Comparison of ENCODE assay signal across 8 mouse cellular contexts in the genomic region with DNA sequence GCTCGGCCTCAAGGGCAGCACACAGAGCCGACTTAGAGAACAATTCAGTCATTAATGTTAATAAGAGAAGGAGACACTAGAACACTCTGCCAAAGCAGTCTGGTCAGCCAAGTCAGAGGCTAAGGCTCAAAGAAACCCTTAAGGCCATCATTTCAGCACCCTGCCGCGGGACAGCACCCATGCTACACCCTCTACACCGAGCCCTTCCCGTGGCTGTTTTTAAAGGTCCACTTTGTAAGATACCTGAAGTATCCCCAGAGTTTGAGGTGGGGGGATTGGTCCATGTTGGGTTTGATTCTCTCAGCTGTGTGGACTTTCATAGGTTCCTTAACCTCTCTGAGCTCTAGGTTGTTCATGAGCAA. TPM values are rescaled to one million over a fixed set of nuclear protein-coding genes. Genes with fewer than 3 reads are reported as not detected.
DNase-seq lines count a peak whose midpoint lies in the region; ATAC-seq and TF ChIP-seq lines count a peak whose summit lies in the region.

No protein-coding gene starts in this region.

- no peak overlapping the region; the same call in 1 of the 2 replicates for H3K4me3 ChIP-seq in hindbrain, embryonic 10.5 days
- no peak overlapping the region for H3K4me3 ChIP-seq in hindbrain, embryonic 16.5 days (ENCODE audit: low read length)
- no peak overlapping the region for H3K4me3 ChIP-seq in cerebellum, adult 2 months (replicated peaks; ENCODE audit: insufficient read depth, low read depth, low read length)

- POLR2A ChIA-PET in Patski (lab: Charles Lee), result no interaction called here

- TF ChIP-seq CTCF in Patski (IDR thresholded peaks at IDR 0.05), result no peak
- no peak for TF ChIP-seq CTCF in cerebellum, adult 2 months (IDR thresholded peaks at IDR 0.05; ENCODE audit: borderline replicate concordance, insufficient read depth, low read depth, low read length)

- no peak overlapping the region for H3K4me2 ChIP-seq in hindbrain, embryonic 16.5 days (ENCODE audit: low read length)

- H3K27ac ChIP-seq in hindbrain, embryonic 10.5 days, result no peak overlapping the region
- H3K27ac ChIP-seq in hindbrain, embryonic 16.5 days (ENCODE audit: low read depth, low read length), result no peak overlapping the region
- no peak overlapping the region for H3K27ac ChIP-seq in cerebellum, adult 2 months (ENCODE audit: insufficient read depth, low read length)

- peaks cover 97% of the 10 kb centered on the region for H3K27me3 ChIP-seq in hindbrain, embryonic 10.5 days (ENCODE audit: insufficient read depth, poor library complexity, severe bottlenecking)
- H3K27me3 ChIP-seq in hindbrain, embryonic 16.5 days (replicated peaks; ENCODE audit: control insufficient read depth, insufficient read depth, low read length), result peaks cover 18% of the 10 kb centered on the region
- H3K27me3 ChIP-seq in Patski, result peaks cover 50% of the 10 kb centered on the region
- no peaks in the 10 kb centered on the region for H3K27me3 ChIP-seq in cerebellum, adult 2 months (ENCODE audit: control insufficient read depth, insufficient read depth, low read length)

- no peak overlapping the region for H3K9ac ChIP-seq in hindbrain, embryonic 16.5 days (ENCODE audit: low read depth, low read length)

- WGBS in hindbrain, embryonic 10.5 days, result 7% methylated on average over 6 of the region's 6 CpGs
- whole genome bisulfite sequencing in hindbrain, embryonic 16.5 days, result 3% methylated on average over 6 of the region's 6 CpGs
- WGBS in cerebellum, adult 2 months, result 52% methylated on average over 6 of the region's 6 CpGs

- no peak for TF ChIP-seq POLR2A in cerebellum, adult 2 months (IDR thresholded peaks at IDR 0.05; ENCODE audit: borderline replicate concordance, insufficient read depth, low read length)

- H3K9me3 ChIP-seq in hindbrain, embryonic 10.5 days, result no peaks in the 10 kb centered on the region
- no peaks in the 10 kb centered on the region for H3K9me3 ChIP-seq in hindbrain, embryonic 16.5 days (ENCODE audit: control insufficient read depth, low read length)

- in situ Hi-C loops in Patski (cut with MboI; ENCODE audit: low pct_unique_long_range_greater_than_20kb), result no loop called here

- DNase-seq in hindbrain, embryonic 10.5 days (ENCODE audit: low spot score), result peak; percentile 57
- no peak for DNase-seq in Patski (ENCODE audit: low read depth, low spot score)
- DNase-seq in forelimb bud, embryonic 11.5 days (ENCODE audit: low read depth, low spot score), result peak; percentile 62
- DNase-seq in lung, postnatal 36 days, result peak; percentile 56
- no peak for DNase-seq in MN1 (ENCODE audit: low spot score)
- DNase-seq in cerebellum, adult 2 months, result no peak
- DNase-seq in layer of hippocampus, adult 9-11 months, result no peak

- no peaks in the 10 kb centered on the region for H3K36me3 ChIP-seq in hindbrain, embryonic 10.5 days
- H3K36me3 ChIP-seq in hindbrain, embryonic 16.5 days (ENCODE audit: control insufficient read depth, insufficient read depth, low read length), result no peaks in the 10 kb centered on the region

- no peak; the same call in 1 of the 2 replicates for ATAC-seq in hindbrain, embryonic 16.5 days
- ATAC-seq in Patski, result peak; percentile 31

- H3K4me1 ChIP-seq in hindbrain, embryonic 10.5 days (replicated peaks), result peaks cover 15% of the 10 kb centered on the region
- peaks cover 17% of the 10 kb centered on the region for H3K4me1 ChIP-seq in hindbrain, embryonic 16.5 days (ENCODE audit: control insufficient read depth, insufficient read depth, low read depth, low read length)
- H3K4me1 ChIP-seq in cerebellum, adult 2 months (ENCODE audit: control insufficient read depth, insufficient read depth, low read length), result peaks cover 3% of the 10 kb centered on the region; the same call in 1 of the 2 replicates

- CTCF ChIA-PET in Patski (lab: Charles Lee), result no interaction called here

RNA-seq across cellular contexts. Expression of gene Zdhhc22, which starts 6.1 kb away (rescaled TPM):
- polyA plus RNA-seq in hindbrain, embryonic 10.5 days (2016; fragmentation: Nextera tagmentation; extraction: Ambion mirVana), result 0.14 and 0.75 TPM in 2 replicates
- 23.2 and 26.9 TPM in 2 replicates for polyA plus RNA-seq in hindbrain, embryonic 16.5 days (2015; fragmentation: Nextera tagmentation; extraction: Ambion mirVana)
- not detected for polyA plus RNA-seq in Patski (2021)
- polyA plus RNA-seq in cerebellum, adult 2 months (2012; rRNA removed), result 28.1 and 29.3 TPM in 2 replicates

RNA-seq across cellular contexts. Expression of gene Tmem63c, which starts 37.0 kb away (rescaled TPM):
- polyA plus RNA-seq in hindbrain, embryonic 10.5 days (2016; fragmentation: Nextera tagmentation; extraction: Ambion mirVana), result 0.10 and 0.35 TPM in 2 replicates
- polyA plus RNA-seq in hindbrain, embryonic 16.5 days (2015; fragmentation: Nextera tagmentation; extraction: Ambion mirVana), result 11.0 and 11.9 TPM in 2 replicates
- polyA plus RNA-seq in Patski (2021), result not detected
- polyA plus RNA-seq in cerebellum, adult 2 months (2012; rRNA removed), result 55.9 and 71.0 TPM in 2 replicates

RNA-seq across cellular contexts. Expression of gene Cipc, which starts 37.3 kb away (rescaled TPM):
- 33.9 and 35.2 TPM in 2 replicates for polyA plus RNA-seq in hindbrain, embryonic 10.5 days (2016; fragmentation: Nextera tagmentation; extraction: Ambion mirVana)
- 43.4 and 49.0 TPM in 2 replicates for polyA plus RNA-seq in hindbrain, embryonic 16.5 days (2015; fragmentation: Nextera tagmentation; extraction: Ambion mirVana)
- 34.8 TPM for polyA plus RNA-seq in Patski (2021)
- 122 and 127 TPM in 2 replicates for polyA plus RNA-seq in cerebellum, adult 2 months (2012; rRNA removed)

Comparison
In these comparisons a context has a peak if more than half of its experiments do, and no peak if none do; other contexts are left out.
1. RNA of gene Zdhhc22, which starts 6.1 kb away (polyA plus RNA-seq): 28.1 to 29.3 TPM in cerebellum, adult 2 months and 23.2 to 26.9 TPM in hindbrain, embryonic 16.5 days; 0.14 to 0.75 TPM in hindbrain, embryonic 10.5 days and not detected in Patski (single experiment); every median in the first group is over 10 times any median in the second.
2. DNase-seq: peak in hindbrain, embryonic 10.5 days (single experiment), forelimb bud, embryonic 11.5 days (single experiment) and lung, postnatal 36 days (single experiment); none in Patski (single experiment), MN1 (single experiment), cerebellum, adult 2 months (0 of 2) and layer of hippocampus, adult 9-11 months (single experiment).